8 mouse cellular contexts compared by ENCODE assay signal in genomic region chr6:3307598-3308220, GRCm38 (mm10).
A peak's percentile ranks its signal among the peaks of the same experiment; 100 is the strongest.
DNase-seq lines count a peak whose midpoint lies in the region; ATAC-seq and TF ChIP-seq lines count a peak whose summit lies in the region.
"Not testable (repeated sequence)": the region's sequence is repeated elsewhere in the genome, so short reads cannot be mapped to it uniquely, and the experiment has no call there.

No protein-coding gene starts in this region.

- TF ChIP-seq CTCF in lung, postnatal 0 days (IDR thresholded peaks at IDR 0.05) = not testable (repeated sequence)

- WGBS in forebrain, embryonic 11.5 days = 2% methylated on average over 11 of the region's 11 CpGs
- WGBS in heart, embryonic 15.5 days = 4% methylated on average over 11 of the region's 11 CpGs
- WGBS in limb, embryonic 12.5 days = 2% methylated on average over 11 of the region's 11 CpGs
- WGBS in lung, postnatal 0 days = under 1% methylated on average over 11 of the region's 11 CpGs
- WGBS in neural tube, embryonic 13.5 days = 2% methylated on average over 11 of the region's 11 CpGs

- H3K27ac ChIP-seq in forebrain, embryonic 11.5 days (ENCODE audit: low read depth, low read length); heart, embryonic 15.5 days; lung, postnatal 0 days (ENCODE audit: low read length); neural tube, embryonic 13.5 days (replicated peaks): not testable (repeated sequence)
- peak overlapping the region; percentile 59 for H3K27ac ChIP-seq in limb, embryonic 12.5 days

- ATAC-seq in forebrain, embryonic 11.5 days (replicated peaks; ENCODE audit: low FRiP score) = peak; percentile 61
- not testable (repeated sequence) for ATAC-seq in heart, embryonic 15.5 days (replicated peaks; ENCODE audit: insufficient number of reproducible peaks, insufficient read depth, low FRiP score, low read depth); limb, embryonic 12.5 days (ENCODE audit: insufficient number of reproducible peaks, insufficient read depth, low FRiP score, low TSS enrichment, low read depth); neural tube, embryonic 13.5 days (ENCODE audit: low read depth)
- peak; percentile 88 for ATAC-seq in lung, postnatal 0 days

- not testable (repeated sequence) for H3K9ac ChIP-seq in forebrain, embryonic 11.5 days (ENCODE audit: low read length); heart, embryonic 15.5 days; limb, embryonic 12.5 days (replicated peaks); lung, postnatal 0 days (replicated peaks; ENCODE audit: low read depth); neural tube, embryonic 13.5 days

- TF ChIP-seq EP300 in lung, postnatal 0 days (IDR thresholded peaks at IDR 0.05) = not testable (repeated sequence)

- H3K27me3 ChIP-seq in forebrain, embryonic 11.5 days (ENCODE audit: control insufficient read depth, insufficient read depth, low read length); heart, embryonic 15.5 days; limb, embryonic 12.5 days; lung, postnatal 0 days (replicated peaks; ENCODE audit: insufficient read depth, low read length); neural tube, embryonic 13.5 days: not testable (repeated sequence)

- H3K36me3 ChIP-seq in forebrain, embryonic 11.5 days (ENCODE audit: control insufficient read depth, insufficient read depth, low read length); heart, embryonic 15.5 days; limb, embryonic 12.5 days; lung, postnatal 0 days (ENCODE audit: insufficient read depth, low read length); neural tube, embryonic 13.5 days: not testable (repeated sequence)

- peak; percentile 32 to 39 for DNase-seq in adrenal gland, postnatal 36 days
- DNase-seq in forebrain, embryonic 11.5 days (ENCODE audit: low spot score) = peak; percentile 67
- DNase-seq in kidney, adult 11 months = peak; percentile 52
- DNase-seq in lung, postnatal 0 days (ENCODE audit: low spot score) = peak; percentile 81
- DNase-seq in urinary bladder, postnatal 14 days (ENCODE audit: low spot score) = peak; percentile 12

- H3K4me2 ChIP-seq in forebrain, embryonic 11.5 days (ENCODE audit: low read depth, low read length, severe bottlenecking) = peak overlapping the region; percentile 31; the same call in 1 of the 2 replicates
- H3K4me2 ChIP-seq in heart, embryonic 15.5 days = peak overlapping the region; percentile 51
- peak overlapping the region; percentile 37 for H3K4me2 ChIP-seq in limb, embryonic 12.5 days
- 0 out of 2 replicates have a peak overlapping the region, but pooled peaks have one; percentile 17 for H3K4me2 ChIP-seq in lung, postnatal 0 days (replicated peaks; ENCODE audit: low read depth, low read length)
- H3K4me2 ChIP-seq in neural tube, embryonic 13.5 days = peak overlapping the region; percentile 38

- not testable (repeated sequence) for H3K9me3 ChIP-seq in forebrain, embryonic 11.5 days (ENCODE audit: control insufficient read depth, low read length); heart, embryonic 15.5 days (replicated peaks); limb, embryonic 12.5 days; lung, postnatal 0 days (ENCODE audit: low read length); neural tube, embryonic 13.5 days

- H3K4me3 ChIP-seq in forebrain, embryonic 11.5 days (ENCODE audit: low read depth, low read length); limb, embryonic 12.5 days (replicated peaks); lung, postnatal 0 days (ENCODE audit: low read depth, low read length); neural tube, embryonic 13.5 days: not testable (repeated sequence)
- peak overlapping the region; percentile 23; the same call in 1 of the 2 replicates for H3K4me3 ChIP-seq in heart, embryonic 15.5 days

- H3K4me1 ChIP-seq in forebrain, embryonic 11.5 days (replicated peaks; ENCODE audit: control insufficient read depth, insufficient read depth, low read length); heart, embryonic 15.5 days (replicated peaks); lung, postnatal 0 days (ENCODE audit: insufficient read depth, low read depth, low read length); neural tube, embryonic 13.5 days (replicated peaks): not testable (repeated sequence)
- H3K4me1 ChIP-seq in limb, embryonic 12.5 days (replicated peaks) = peaks cover 12% of the 10 kb centered on the region; the same call in 1 of the 2 replicates

Comparison
In these comparisons a context has a peak if more than half of its experiments do, and no peak if none do; other contexts are left out.
1. DNase-seq: peak in every context shown above with its lines; median percentile 81 in lung, postnatal 0 days; 67 in forebrain, embryonic 11.5 days; 52 in kidney, adult 11 months; 36 in adrenal gland, postnatal 36 days; 12 in urinary bladder, postnatal 14 days.